Mouse (Mus musculus) megakaryocyte, embryonic 14.5 days (primary cell): ENCODE data around the gene Odf4.

ENCODE experiments used
- FLI1 ChIP-seq: IDR thresholded peaks from 2 replicates; pipeline ENCODE4 v1.6.1; 2012; ENCODE audit warnings: low read length, inconsistent platforms, mixed read lengths
- GATA1 ChIP-seq: IDR thresholded peaks from 3 replicates; pipeline ENCODE4 v1.6.1; 2012; ENCODE audit warnings: mixed read lengths, low read length, inconsistent platforms, borderline replicate concordance

GRCm38 (mm10) chr11:68900519-68901350 lies 26.1 kb downstream of the Odf4 start:
- TF ChIP-seq FLI1, result no peak
- TF ChIP-seq GATA1, result no peak
